Mouse (Mus musculus) layer of hippocampus, adult 9-10 months (tissue): ENCODE measurements at regions not wholly inside any gene's neighbourhood (a gene's known extent, or its start where the extent isn't known, plus 50 kb on each side); places are given as distances from the start of the nearest gene placed in this dataset.

Experiments used
- DNase-seq: peaks from one replicate; pipeline ENCODE4 v3.0.0; 2022; ENCODE audit warnings: low spot score

DNA sequence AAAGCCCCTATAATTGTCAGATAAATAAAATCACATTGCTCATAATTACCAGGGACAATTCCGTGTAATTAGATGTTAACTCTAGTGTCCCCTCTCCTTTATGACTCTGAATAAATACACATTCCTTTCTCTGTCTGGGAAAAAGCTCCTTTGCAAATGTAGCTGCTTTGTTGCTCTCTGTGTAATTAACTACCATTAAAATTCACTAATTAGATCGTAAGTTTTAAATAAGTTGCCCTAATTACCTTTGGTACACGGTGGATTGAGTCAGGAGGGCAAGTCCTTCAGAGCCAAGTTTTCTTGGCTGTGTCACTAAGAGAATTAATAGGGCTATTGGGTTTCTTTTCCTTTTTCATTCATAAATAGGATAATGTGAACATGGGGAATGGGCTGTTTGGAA, 834.7 kb downstream of the Tlr4 start:
- DNase-seq = no peak

DNA sequence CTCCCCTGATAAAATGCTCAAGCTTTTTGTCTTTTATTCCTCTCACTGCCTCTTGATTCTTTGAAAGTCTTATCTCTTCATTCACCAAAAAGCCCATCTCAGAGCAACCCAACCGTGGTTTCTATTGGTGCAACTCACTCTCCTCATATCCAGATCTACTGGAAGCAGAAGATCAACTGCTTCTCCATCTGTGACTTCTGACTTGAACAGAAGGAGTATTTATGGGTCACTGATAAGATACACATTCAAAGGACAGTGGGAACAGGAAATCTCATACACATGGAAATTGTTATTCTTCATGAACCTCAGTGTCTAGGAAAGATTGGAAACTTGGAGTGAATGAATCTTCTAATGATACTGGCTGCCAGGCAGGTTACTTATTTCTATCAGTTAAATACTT, 846.6 kb downstream of the Tlr4 start:
- no peak for DNase-seq

DNA sequence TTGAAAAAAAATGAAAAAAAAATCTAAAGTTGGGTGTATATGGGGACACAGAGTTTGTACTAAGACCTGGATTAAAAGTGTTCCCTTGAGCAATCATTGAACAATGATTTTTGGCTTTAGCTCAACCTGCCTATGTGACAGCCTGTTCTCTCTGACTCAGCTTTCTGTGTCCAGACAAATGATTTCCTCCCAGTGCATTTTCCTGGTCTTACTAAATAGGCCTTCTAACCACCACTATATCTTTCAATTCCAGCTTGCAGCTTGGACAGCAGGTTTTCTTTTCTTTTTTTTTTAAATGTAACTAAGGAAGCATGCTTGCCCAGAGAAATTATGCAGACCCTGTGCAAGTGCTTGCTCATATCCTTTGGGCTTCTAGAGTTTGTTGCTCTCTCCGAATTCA, 850.2 kb downstream of the Tlr4 start:
- no peak for DNase-seq

DNA sequence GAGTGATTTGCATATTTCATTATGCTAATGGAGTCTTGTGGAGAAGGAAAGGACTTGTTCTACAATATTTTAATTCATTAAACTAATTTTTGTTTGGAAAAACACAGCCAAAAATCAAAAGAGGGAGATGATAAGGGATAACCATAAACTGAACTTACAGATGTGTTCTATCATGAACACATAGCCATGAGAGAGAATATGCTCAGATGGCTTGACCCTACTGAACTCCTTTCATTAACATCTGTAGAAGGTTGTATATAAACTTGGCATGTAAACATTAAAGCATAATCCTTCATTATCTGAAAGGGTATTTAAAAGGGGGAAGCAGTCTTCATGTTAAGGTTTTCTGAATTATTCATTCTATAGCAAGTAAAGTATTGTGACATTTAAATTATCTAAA, 871.1 kb downstream of the Tlr4 start:
- DNase-seq = no peak
